Mouse (Mus musculus) megakaryocyte, adult 5-6 weeks (primary cell): Measurements from ENCODE around the gene Dnajc17. TPM values are rescaled to one million over a fixed set of nuclear protein-coding genes. Genes with fewer than 3 reads are reported as not detected.

Experiments
- ATAC-seq: 2 replicates; pipeline ENCODE4 v1.8.0; 2016; ENCODE audit warnings: mild to moderate bottlenecking, inconsistent platforms; ENCODE audit not compliant: poor library complexity, severe bottlenecking
- total RNA-seq, 2 experiments: library from RNA; stranded (forward) in 1 of 2; stranded (reverse) in 1 of 2; fragments of 153-499, 151-499 nt in 1 of 2; fragments of 221-1000, 200-1000 nt in 1 of 2; gene quantifications; 2 replicates each; pipeline versions ENCODE4 v1.2.3 to v1.2.4; 2015 to 2017

Dnajc17 gene
- total RNA-seq, 2 experiments from 2014 or later, result 22.8 to 46.7 TPM

GRCm38 (mm10) chr2:119198934-119199333 lies 9.7 kb downstream of the Dnajc17 start:
- ATAC-seq, result no peak

GRCm38 (mm10) chr2:119198049-119198448 lies 10.5 kb downstream of the Dnajc17 start:
- no peak for ATAC-seq

GRCm38 (mm10) chr2:119197493-119197892 lies 11.1 kb downstream of the Dnajc17 start:
- ATAC-seq, result no peak

GRCm38 (mm10) chr2:119196316-119197108 lies 12.1 kb downstream of the Dnajc17 start:
- ATAC-seq, result no peak

- ATAC-seq, result no peak
Measured at GRCm38 (mm10) chr2:119194140-119194539, 14.5 kb downstream of the Dnajc17 start.

- no peak for ATAC-seq
Measured at GRCm38 (mm10) chr2:119190969-119191368, 17.6 kb downstream of the Dnajc17 start.

- peak; percentile 99 for ATAC-seq
Measured at GRCm38 (mm10) chr2:119189029-119189710, 19.4 kb downstream of the Dnajc17 start.

- no peak for ATAC-seq
Measured at GRCm38 (mm10) chr2:119182914-119183313, 25.7 kb downstream of the Dnajc17 start.

GRCm38 (mm10) chr2:119177384-119177939 lies 31.1 kb downstream of the Dnajc17 start:
- ATAC-seq, result no peak

- no peak for ATAC-seq
Measured at GRCm38 (mm10) chr2:119176761-119177160, 31.8 kb downstream of the Dnajc17 start.

- ATAC-seq, result no peak
Measured at GRCm38 (mm10) chr2:119175614-119176013, 33.0 kb downstream of the Dnajc17 start.

GRCm38 (mm10) chr2:119174866-119175265 lies 33.7 kb downstream of the Dnajc17 start:
- no peak for ATAC-seq

GRCm38 (mm10) chr2:119173991-119174651 lies 34.5 kb downstream of the Dnajc17 start, which contains the start of gene Gm14137:
Gene Gm14137, plus strand, starts transcription at chr2:119174509.
- no peak for ATAC-seq

GRCm38 (mm10) chr2:119172862-119173576 lies 35.6 kb downstream of the Dnajc17 start:
- ATAC-seq, result no peak

GRCm38 (mm10) chr2:119172446-119172845 lies 36.1 kb downstream of the Dnajc17 start:
- no peak for ATAC-seq

GRCm38 (mm10) chr2:119171574-119171973 lies 37.0 kb downstream of the Dnajc17 start:
- ATAC-seq, result no peak

GRCm38 (mm10) chr2:119170282-119170681 lies 38.3 kb downstream of the Dnajc17 start:
- no peak for ATAC-seq

GRCm38 (mm10) chr2:119167866-119168256 lies 40.7 kb downstream of the Dnajc17 start:
- no peak for ATAC-seq

- peak; percentile 82 for ATAC-seq
Measured at GRCm38 (mm10) chr2:119166901-119167865, 41.4 kb downstream of the Dnajc17 start, which contains the start of gene Gchfr. Gene Gchfr, plus strand, starts transcription at chr2:119167773.
